Mouse (Mus musculus) embryonic facial prominence, embryonic 15.5 days (tissue): Measurements from ENCODE around the gene Eef1g. TPM values are rescaled to one million over a fixed set of nuclear protein-coding genes. Genes with fewer than 3 reads are reported as not detected.

Experiments used
- ATAC-seq: fragments of 200-750 bp; cut with Nextera tagmentation; 2 replicates; pipeline ENCODE4 v1.8.0; 2017; ENCODE audit warnings: low read depth, moderate TSS enrichment; ENCODE audit not compliant: insufficient number of reproducible peaks, low FRiP score, low TSS enrichment
- H3K27ac ChIP-seq: fragments of 300-500 bp; sonication (generic); replicated peaks from 2 replicates; pipeline ENCODE4 v1.5.1; 2015; ENCODE audit warnings: mild to moderate bottlenecking, inconsistent platforms
- H3K27me3 ChIP-seq: fragments of 300-500 bp; sonication (generic); 2 replicates; pipeline ENCODE4 v1.6.1; 2015; ENCODE audit warnings: inconsistent platforms
- H3K36me3 ChIP-seq: fragments of 300-500 bp; sonication (generic); 2 replicates; pipeline ENCODE4 v1.6.1; 2015; ENCODE audit warnings: mild to moderate bottlenecking, inconsistent platforms
- H3K4me1 ChIP-seq: fragments of 300-500 bp; sonication (generic); 2 replicates; pipeline ENCODE4 v1.6.1; 2015; ENCODE audit warnings: inconsistent platforms
- H3K4me2 ChIP-seq: fragments of 300-500 bp; sonication (generic); replicated peaks from 2 replicates; pipeline ENCODE4 v1.6.1; 2015; ENCODE audit warnings: mild to moderate bottlenecking, inconsistent platforms
- H3K4me3 ChIP-seq: fragments of 300-500 bp; sonication (generic); replicated peaks from 2 replicates; pipeline ENCODE4 v1.5.1; 2015; ENCODE audit warnings: mild to moderate bottlenecking, inconsistent platforms
- H3K9ac ChIP-seq: fragments of 300-500 bp; sonication (generic); 2 replicates; pipeline ENCODE4 v1.6.1; 2015; ENCODE audit warnings: inconsistent platforms
- H3K9me3 ChIP-seq: fragments of 300-500 bp; sonication (generic); replicated peaks from 2 replicates; pipeline ENCODE4 v1.6.1; 2016; ENCODE audit warnings: inconsistent platforms
- WGBS: fragments of 180-500 bp; shearing (Covaris S2); methylation state at CpG from one replicate; pipeline ENCODE4 v1.1.7; 2015; 5-methylcytosine and 5-hydroxymethylcytosine counted together
- polyA plus RNA-seq: library from polyadenylated mRNA; unstranded; fragments of >200 nt; fragmentation: Nextera tagmentation; extraction: Ambion mirVana; gene quantifications from 2 replicates; pipeline ENCODE4 v1.2.1, GENCODE M21; 2015

The Eef1g gene
- polyA plus RNA-seq, 1 experiment from 2014 or later = 443 TPM

- peak overlapping the region; percentile 97 for H3K27ac ChIP-seq
- H3K9me3 ChIP-seq = no peaks in the 10 kb centered on the region
- H3K4me2 ChIP-seq = peak overlapping the region; percentile 73
- no peak for ATAC-seq
- H3K9ac ChIP-seq = peak overlapping the region; percentile 73; the same call in 1 of the 2 replicates
- H3K4me3 ChIP-seq = peak overlapping the region; percentile 71
- no peaks in the 10 kb centered on the region for H3K36me3 ChIP-seq
- peaks cover 68% of the 10 kb centered on the region for H3K4me1 ChIP-seq
- WGBS = 8% methylated on average over 15 of the region's 15 CpGs
- H3K27me3 ChIP-seq = no peaks in the 10 kb centered on the region
Observed at GRCm38 (mm10) chr19:8988346-8989065, 21.7 kb downstream of the Eef1g start.

DNA sequence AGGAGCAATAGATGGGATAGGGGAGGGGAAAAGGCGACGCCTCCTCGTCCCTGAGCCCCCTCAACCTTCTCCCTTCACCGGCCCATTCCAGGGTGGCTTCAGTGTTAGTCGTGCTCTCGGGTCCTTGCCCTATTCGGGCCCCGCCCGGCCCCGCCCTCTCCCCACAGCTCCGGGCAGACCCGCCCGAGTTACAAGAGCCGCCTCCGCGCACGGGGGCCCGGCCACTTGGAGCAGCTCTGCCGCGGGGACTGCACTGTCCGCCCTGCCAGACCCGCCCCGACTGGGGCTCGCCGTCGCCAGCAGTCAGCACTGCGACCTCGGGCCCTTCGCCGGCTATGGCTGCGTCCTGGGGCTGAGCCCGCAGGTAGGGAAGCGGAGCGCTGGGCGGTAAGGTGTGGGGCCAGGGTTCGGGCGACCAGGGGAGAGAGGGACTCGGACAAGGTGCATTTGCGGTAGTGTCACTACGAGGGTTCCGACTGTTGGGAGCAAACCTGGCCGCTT, 22.3 kb downstream of the Eef1g start, which contains the start of gene Ahnak:
Gene Ahnak, plus strand, starts transcription at position 219 of the 501 bp plus-strand sequence.
- H3K9me3 ChIP-seq = no peaks in the 10 kb centered on the region
- H3K4me1 ChIP-seq = peaks cover 68% of the 10 kb centered on the region
- WGBS = under 1% methylated on average over 42 of the region's 42 CpGs
- no peaks in the 10 kb centered on the region for H3K36me3 ChIP-seq
- H3K4me2 ChIP-seq = peak within 1 kb of the TSS; percentile 73
- ATAC-seq = peak; percentile 68
- no peaks in the 10 kb centered on the region for H3K27me3 ChIP-seq
- H3K9ac ChIP-seq = peak within 1 kb of the TSS; percentile 73
- H3K4me3 ChIP-seq = peak within 1 kb of the TSS; percentile 71
- peak within 1 kb of the TSS; percentile 97 for H3K27ac ChIP-seq

- H3K4me3 ChIP-seq = peak overlapping the region; percentile 71
- H3K9me3 ChIP-seq = no peaks in the 10 kb centered on the region
- under 1% methylated on average over 53 of the region's 53 CpGs for WGBS
- H3K27me3 ChIP-seq = no peaks in the 10 kb centered on the region
- H3K4me2 ChIP-seq = peak overlapping the region; percentile 73
- no peaks in the 10 kb centered on the region for H3K36me3 ChIP-seq
- H3K4me1 ChIP-seq = peaks cover 68% of the 10 kb centered on the region
- peak overlapping the region; percentile 73 for H3K9ac ChIP-seq
- peak; percentile 89 for ATAC-seq
- H3K27ac ChIP-seq = peak overlapping the region; percentile 97
Observed at GRCm38 (mm10) chr19:8989567-8990431, 23.0 kb downstream of the Eef1g start.

DNA sequence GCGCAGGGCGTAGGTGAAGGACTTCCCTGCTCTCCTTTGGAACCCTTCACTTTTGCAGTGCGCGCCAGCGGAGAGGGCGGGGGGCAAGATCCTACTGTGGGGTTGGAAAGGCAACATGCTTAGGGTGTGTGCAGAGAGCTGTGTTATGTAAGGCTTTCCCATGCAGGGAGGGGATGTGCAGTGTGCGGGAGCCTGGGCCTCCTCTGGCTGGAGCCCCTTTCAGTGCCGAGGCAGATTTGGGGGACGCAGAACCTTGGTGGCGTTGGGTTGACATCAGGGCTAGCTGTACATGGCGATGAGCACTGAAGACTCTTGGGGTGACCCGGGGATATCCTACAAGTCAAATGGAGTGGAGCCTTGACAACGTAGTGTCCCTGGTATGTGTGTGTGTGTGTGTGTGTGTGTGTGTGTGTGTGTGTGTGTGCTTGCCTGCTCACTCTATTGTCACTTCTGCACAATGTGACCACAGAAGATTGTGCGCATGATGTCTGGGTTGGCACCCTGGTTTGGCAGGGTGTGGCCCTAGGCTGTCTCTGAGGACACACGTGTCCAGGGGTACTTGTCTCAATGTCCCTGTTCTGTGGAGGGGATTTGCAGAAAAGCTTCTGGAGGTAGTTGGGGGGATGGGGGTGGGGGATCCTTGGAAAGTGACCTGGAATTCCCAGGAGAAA, 23.7 kb downstream of the Eef1g start:
- peak; percentile 71 for ATAC-seq
- WGBS = 3% methylated on average over 15 of the region's 15 CpGs
- peak overlapping the region; percentile 71 for H3K4me3 ChIP-seq

DNA sequence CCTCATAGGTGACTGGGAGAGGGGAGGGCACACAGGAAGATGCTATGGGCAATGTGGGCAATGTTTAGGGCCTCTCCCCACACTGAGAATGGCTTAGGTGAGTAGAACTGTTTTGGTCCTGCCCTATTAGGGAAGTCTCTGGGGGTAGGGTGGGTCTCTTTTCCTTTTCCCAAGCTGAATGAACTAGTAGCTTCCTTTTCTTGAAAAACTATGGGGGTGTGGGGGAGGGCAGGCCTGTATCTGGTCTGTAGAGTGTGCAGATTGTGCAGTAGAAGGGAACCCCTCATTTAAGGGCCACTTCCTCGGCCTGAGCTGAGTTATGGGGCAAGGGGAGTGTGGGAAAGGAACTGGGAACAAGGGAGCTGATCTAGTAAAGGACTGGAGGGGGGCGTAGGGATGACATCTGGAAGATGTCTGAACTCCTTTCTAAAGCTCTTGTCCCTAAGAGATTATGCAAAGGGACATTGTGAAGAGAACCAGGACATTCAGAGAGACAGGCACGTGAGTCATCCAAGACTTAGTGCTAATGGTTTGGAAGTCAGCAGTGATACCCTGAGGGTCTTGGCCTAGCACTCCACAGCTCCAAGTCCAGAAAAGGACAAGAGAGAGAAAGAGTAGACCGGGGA, 24.5 kb downstream of the Eef1g start:
- no peaks in the 10 kb centered on the region for H3K27me3 ChIP-seq
- peak overlapping the region; percentile 73 for H3K4me2 ChIP-seq
- H3K9ac ChIP-seq = peak overlapping the region; percentile 73
- H3K4me3 ChIP-seq = peak overlapping the region; percentile 71
- H3K36me3 ChIP-seq = no peaks in the 10 kb centered on the region
- WGBS = 28% methylated on average over 4 of the region's 4 CpGs
- no peak for ATAC-seq
- H3K4me1 ChIP-seq = peaks cover 75% of the 10 kb centered on the region
- peak overlapping the region; percentile 97 for H3K27ac ChIP-seq
- H3K9me3 ChIP-seq = no peaks in the 10 kb centered on the region

More for the DNA sequence above, 23.7 kb downstream of the Eef1g start:
- Histone ChIP-seq H3K9me3 (no peaks in the 10 kb centered on the region), H3K36me3 (no peaks in the 10 kb centered on the region), H3K4me2 (peak overlapping the region; percentile 73), H3K4me1 (peaks cover 68% of the 10 kb centered on the region), H3K9ac (peak overlapping the region; percentile 73), H3K27ac (peak overlapping the region; percentile 97), H3K27me3 (no peaks in the 10 kb centered on the region)

GRCm38 (mm10) chr19:8991871-8992735, 25.3 kb downstream of the Eef1g start:
- Histone ChIP-seq H3K4me3 (peak overlapping the region; percentile 71), H3K4me2 (peak overlapping the region; percentile 73), H3K4me1 (peaks cover 82% of the 10 kb centered on the region), H3K9ac (peak overlapping the region; percentile 73; the same call in 1 of the 2 replicates), H3K36me3 (no peaks in the 10 kb centered on the region), H3K27ac (peak overlapping the region; percentile 97), H3K9me3 (no peaks in the 10 kb centered on the region), H3K27me3 (no peaks in the 10 kb centered on the region)
- 55% methylated on average over 13 of the region's 13 CpGs for WGBS
- no peak for ATAC-seq

DNA sequence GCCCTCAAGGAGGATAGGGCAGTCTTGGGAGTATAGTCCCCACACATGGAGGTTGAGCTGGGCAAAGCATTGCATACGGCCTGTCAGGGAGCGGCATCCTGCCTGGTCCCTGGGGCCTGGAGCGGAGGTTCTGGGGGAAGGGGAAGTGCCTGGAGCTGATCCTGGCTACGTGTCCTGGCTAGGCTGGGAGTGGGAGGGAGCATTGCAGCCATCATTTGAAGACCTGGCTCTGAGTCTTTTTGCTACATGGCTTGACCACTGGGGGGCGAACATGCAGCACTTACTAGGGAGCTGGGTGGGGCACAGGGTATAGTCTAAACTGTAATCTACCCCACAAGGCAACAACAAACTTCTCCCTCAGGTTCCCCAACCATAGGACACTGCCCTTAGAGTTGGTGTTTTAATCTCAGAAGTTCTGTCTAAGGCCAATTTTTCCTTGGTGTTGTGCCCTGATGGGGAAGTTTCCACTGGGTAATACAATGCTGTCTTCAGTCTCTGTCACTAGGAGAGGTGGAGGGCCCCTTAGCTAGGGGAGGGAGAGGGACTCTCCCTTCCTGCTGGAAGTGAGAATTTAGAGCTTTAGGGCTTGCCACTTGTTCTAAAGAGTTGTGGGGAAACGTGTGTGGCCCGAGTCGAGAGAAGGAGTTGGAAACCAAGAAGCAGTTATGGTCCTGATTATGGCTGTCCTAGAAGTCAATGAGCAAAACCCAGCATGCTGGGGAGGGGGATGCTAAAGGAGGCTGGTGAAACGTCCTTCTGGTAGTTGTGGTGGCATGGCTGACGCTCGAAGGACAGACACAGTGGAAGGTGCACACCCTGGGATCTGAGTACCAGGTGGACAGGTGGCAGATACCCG, 26.2 kb downstream of the Eef1g start:
- H3K4me3 ChIP-seq = peak overlapping the region; percentile 71
- H3K27ac ChIP-seq = peak overlapping the region; percentile 97
- no peak for ATAC-seq
- peak overlapping the region; percentile 73; the same call in 1 of the 2 replicates for H3K9ac ChIP-seq
- peaks cover 82% of the 10 kb centered on the region for H3K4me1 ChIP-seq
- H3K9me3 ChIP-seq = no peaks in the 10 kb centered on the region
- H3K36me3 ChIP-seq = no peaks in the 10 kb centered on the region
- H3K27me3 ChIP-seq = no peaks in the 10 kb centered on the region
- 26% methylated on average over 12 of the region's 12 CpGs for WGBS
- peak overlapping the region; percentile 73 for H3K4me2 ChIP-seq

DNA sequence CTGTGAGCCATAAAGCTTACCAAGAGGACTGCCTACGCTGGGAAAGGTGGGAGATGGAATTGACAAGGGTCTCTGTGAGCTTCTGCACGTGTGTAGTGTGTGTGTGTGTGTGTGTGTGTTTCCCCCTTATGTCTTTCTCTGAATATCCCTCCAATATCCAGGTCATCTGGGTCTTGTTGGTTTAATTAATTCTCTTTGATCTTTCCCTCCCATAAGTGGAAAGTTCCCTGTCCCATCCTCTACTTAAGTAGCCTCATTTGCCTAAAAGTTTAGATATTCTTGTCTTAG, 26.7 kb downstream of the Eef1g start:
- WGBS = 60% methylated on average over 2 of the region's 2 CpGs
- H3K36me3 ChIP-seq = no peaks in the 10 kb centered on the region
- H3K4me1 ChIP-seq = peaks cover 82% of the 10 kb centered on the region
- H3K9me3 ChIP-seq = no peaks in the 10 kb centered on the region
- no peak overlapping the region for H3K9ac ChIP-seq
- ATAC-seq = no peak
- H3K4me2 ChIP-seq = peak overlapping the region; percentile 73
- H3K27ac ChIP-seq = peak overlapping the region; percentile 97
- no peaks in the 10 kb centered on the region for H3K27me3 ChIP-seq
- peak overlapping the region; percentile 71; the same call in 1 of the 2 replicates for H3K4me3 ChIP-seq

DNA sequence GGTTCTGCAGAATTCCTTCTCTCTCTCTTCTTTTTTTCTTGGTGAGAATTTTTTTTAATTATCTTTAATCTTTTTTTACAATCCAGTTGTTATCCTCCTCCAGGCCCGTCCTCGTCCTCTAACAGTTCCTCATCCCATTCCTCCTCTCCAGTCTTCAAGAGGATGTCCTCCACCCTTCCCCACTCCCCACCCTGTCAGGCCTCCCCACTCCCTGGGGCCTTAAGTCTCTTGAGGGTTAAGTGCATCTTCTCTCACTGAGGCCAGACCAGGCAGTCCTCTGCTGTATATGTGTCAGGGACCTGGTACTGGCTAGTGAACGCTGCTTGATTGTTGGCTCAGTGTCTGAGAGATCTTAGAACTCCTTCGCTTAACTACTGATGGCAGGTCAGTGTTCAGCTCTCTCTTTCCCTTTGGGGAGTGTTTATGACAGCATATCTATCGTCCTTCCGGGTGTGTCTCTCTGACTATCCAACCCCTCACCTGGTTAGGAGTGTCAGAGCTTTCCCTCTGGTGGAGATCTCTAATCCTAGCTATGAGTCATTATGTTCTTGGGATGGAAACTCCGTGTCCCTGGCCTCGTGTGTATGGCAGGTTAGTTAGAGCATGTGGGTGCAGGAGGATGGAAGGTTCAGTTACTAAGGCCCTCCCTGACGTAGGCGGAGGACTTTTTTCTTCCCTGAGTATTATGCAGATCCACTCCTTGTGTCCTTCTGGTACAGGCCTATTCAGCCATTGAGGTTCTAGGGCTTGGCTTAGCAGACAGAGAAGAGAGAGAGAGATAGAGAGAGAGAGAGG, 28.2 kb downstream of the Eef1g start:
- Histone ChIP-seq H3K27ac (peak overlapping the region; percentile 82), H3K36me3 (peaks cover 6% of the 10 kb centered on the region; the same call in 1 of the 2 replicates), H3K4me1 (peaks cover 88% of the 10 kb centered on the region), H3K27me3 (no peaks in the 10 kb centered on the region), H3K9ac (no peak overlapping the region), H3K4me3 (no peak overlapping the region), H3K4me2 (peak overlapping the region; percentile 34), H3K9me3 (no peaks in the 10 kb centered on the region)
- no peak for ATAC-seq
- WGBS = 63% methylated on average over 10 of the region's 10 CpGs
